Mouse (Mus musculus) MEL (cell line): ENCODE measurements around the gene Gm21970. TPM values are rescaled to one million over a fixed set of nuclear protein-coding genes. Genes with fewer than 3 reads are reported as not detected.
A peak's percentile ranks its signal among the peaks of the same experiment; 100 is the strongest.

Source experiments
- DNase-seq: peaks from one replicate; pipeline ENCODE4 v3.0.0; 2011; ENCODE audit warnings: low read depth, low spot score
- H3K27ac ChIP-seq: 2 replicates; pipeline ENCODE4 v1.5.1; 2012; ENCODE audit warnings: low read depth, mild to moderate bottlenecking, control low read depth, low read length, moderate library complexity; ENCODE audit not compliant: control insufficient read depth
- H3K27me3 ChIP-seq, 2 experiments: fragments of 150-350 bp in 1 of 2; sonication (generic) in 1 of 2; 2 replicates each; pipeline ENCODE4 v1.6.1; 2012; ENCODE audit warnings: low read length in 2 of 2, mild to moderate bottlenecking in 2 of 2, improper control_type of control experiment in 1 of 2, moderate library complexity in 1 of 2; ENCODE audit not compliant: insufficient read depth in 2 of 2, control insufficient read depth in 1 of 2
- H3K36me3 ChIP-seq, 2 experiments: 2 replicates each; pipeline ENCODE4 v1.6.1; 2012 to 2014; ENCODE audit warnings: low read length in 2 of 2, improper control_type of control experiment in 1 of 2, inconsistent platforms in 1 of 2, mild to moderate bottlenecking in 1 of 2; ENCODE audit not compliant: insufficient read depth in 2 of 2, control insufficient read depth in 1 of 2
- H3K4me1 ChIP-seq, 2 experiments: fragments of 150-350 bp in 1 of 2; sonication (generic) in 1 of 2; 2 replicates each; pipeline ENCODE4 v1.6.1; 2012; ENCODE audit warnings: low read length in 2 of 2, improper control_type of control experiment in 1 of 2, mild to moderate bottlenecking in 1 of 2; ENCODE audit not compliant: insufficient read depth in 2 of 2, control insufficient read depth in 1 of 2
- H3K4me3 ChIP-seq, 2 experiments: fragments of 150-350 bp in 1 of 2; sonication (generic) in 1 of 2; 2 replicates each; pipeline ENCODE4 v1.5.1; 2012; ENCODE audit warnings: low read depth in 2 of 2, low read length in 2 of 2, mild to moderate bottlenecking in 2 of 2, moderate library complexity in 2 of 2, control low read depth in 1 of 2, improper control_type of control experiment in 1 of 2; ENCODE audit not compliant: control insufficient read depth in 1 of 2, insufficient read depth in 1 of 2
- H3K79me2 ChIP-seq: 2 replicates; pipeline ENCODE4 v1.6.1; 2012; ENCODE audit warnings: mild to moderate bottlenecking, low read length, moderate library complexity; ENCODE audit not compliant: control insufficient read depth, poor library complexity, insufficient read depth
- H3K9ac ChIP-seq: 2 replicates; pipeline ENCODE4 v1.6.1; 2012; ENCODE audit warnings: low read depth, mild to moderate bottlenecking, control low read depth, low read length, moderate library complexity; ENCODE audit not compliant: control insufficient read depth, poor library complexity, severe bottlenecking
- H3K9me3 ChIP-seq: fragments of 150-350 bp; sonication (generic); replicated peaks from 2 replicates; pipeline ENCODE4 v1.6.1; 2012; ENCODE audit warnings: mild to moderate bottlenecking, low read length, improper control_type of control experiment, moderate library complexity; ENCODE audit not compliant: insufficient read depth
- CHD2 ChIP-seq: IDR thresholded peaks from 2 replicates; pipeline ENCODE4 v1.6.1; 2011; ENCODE audit warnings: low read length, improper control_type of control experiment
- CTCF ChIP-seq, 3 experiments: IDR thresholded peaks in 2 of 3; conservative IDR thresholded peaks in 1 of 3; 2 replicates each; pipeline ENCODE4 v1.5.1; 2011 to 2012; ENCODE audit warnings: low read length in 3 of 3, low read depth in 2 of 3, mild to moderate bottlenecking in 2 of 3, improper control_type of control experiment in 1 of 3, inconsistent platforms in 1 of 3, mixed read lengths in 1 of 3, moderate library complexity in 1 of 3; ENCODE audit not compliant: control insufficient read depth in 1 of 3, insufficient read depth in 1 of 3, poor library complexity in 1 of 3, severe bottlenecking in 1 of 3
- HCFC1 ChIP-seq: IDR thresholded peaks from 2 replicates; pipeline ENCODE4 v1.6.1; 2012; ENCODE audit warnings: low read depth, mild to moderate bottlenecking, inconsistent platforms, low read length, improper control_type of control experiment, moderate library complexity
- MAFK ChIP-seq: IDR thresholded peaks from 2 replicates; pipeline ENCODE4 v1.6.1; 2011; ENCODE audit warnings: low read depth, mild to moderate bottlenecking, low read length, improper control_type of control experiment, borderline replicate concordance
- MXI1 ChIP-seq: IDR thresholded peaks from 2 replicates; pipeline ENCODE4 v1.6.1; 2011; ENCODE audit warnings: mild to moderate bottlenecking, low read depth, low read length, improper control_type of control experiment
- MYC ChIP-seq: IDR thresholded peaks from 2 replicates; pipeline ENCODE4 v1.6.1; 2011; ENCODE audit warnings: low read depth, mild to moderate bottlenecking, low read length, improper control_type of control experiment, moderate library complexity
- POLR2A ChIP-seq, 2 experiments: IDR thresholded peaks; 2 replicates each; pipeline ENCODE4 v1.6.1; 2011 to 2012; ENCODE audit warnings: low read length in 2 of 2, mild to moderate bottlenecking in 2 of 2, control low read depth in 1 of 2, improper control_type of control experiment in 1 of 2, low read depth in 1 of 2, moderate library complexity in 1 of 2; ENCODE audit not compliant: control insufficient read depth in 1 of 2, insufficient read depth in 1 of 2, poor library complexity in 1 of 2
- POLR2AphosphoS5 ChIP-seq: IDR thresholded peaks from 2 replicates; pipeline ENCODE4 v1.6.1; 2012; ENCODE audit warnings: low read depth, borderline replicate concordance, mild to moderate bottlenecking, inconsistent platforms, low read length, moderate library complexity, mixed read lengths
- RCOR1 ChIP-seq: IDR thresholded peaks from 2 replicates; pipeline ENCODE4 v1.6.1; 2012; ENCODE audit warnings: low read depth, mild to moderate bottlenecking, inconsistent platforms, low read length, improper control_type of control experiment
- SIN3A ChIP-seq: IDR thresholded peaks from 2 replicates; pipeline ENCODE4 v1.6.1; 2012; ENCODE audit warnings: low read length, improper control_type of control experiment, inconsistent platforms
- SMC3 ChIP-seq: IDR thresholded peaks from 2 replicates; pipeline ENCODE4 v1.6.1; 2011; ENCODE audit warnings: low read depth, low read length, improper control_type of control experiment
- ZC3H11A ChIP-seq: IDR thresholded peaks from 2 replicates; pipeline ENCODE4 v1.6.1; 2012; ENCODE audit warnings: low read depth, mild to moderate bottlenecking, inconsistent platforms, low read length, improper control_type of control experiment
- ZKSCAN1 ChIP-seq: IDR thresholded peaks from 2 replicates; pipeline ENCODE4 v1.6.1; 2012; ENCODE audit warnings: low read depth, mild to moderate bottlenecking, inconsistent platforms, low read length, improper control_type of control experiment, moderate library complexity
- polyA plus RNA-seq, 2 experiments: library from polyadenylated mRNA; stranded (reverse) in 1 of 2; unstranded in 1 of 2; fragments of >175 nt in 1 of 2; fragments of >200 nt in 1 of 2; gene quantifications; 2 replicates each; pipeline versions ENCODE4 v1.2.1 to v1.2.4; 2012; ENCODE audit warnings: low replicate concordance in 2 of 2, low read depth in 1 of 2; ENCODE audit not compliant: insufficient read length in 2 of 2, insufficient read depth in 1 of 2, missing spikeins in 1 of 2
- total RNA-seq: library from RNA; depleted of rRNA; stranded (reverse); fragments of 300-350 nt; gene quantifications from 2 replicates; pipeline ENCODE4 v1.2.3, GENCODE M21; 2012

The Gm21970 gene
- total and polyA plus RNA-seq, 3 experiments: not detected

- H3K4me3 ChIP-seq: peak overlapping the region; percentile 82 to 91
- peaks cover 0 to 13% of the 10 kb centered on the region in 2 experiments; a peak in 2 of 4 replicates for H3K36me3 ChIP-seq
- peak; percentile 54 for DNase-seq
- H3K79me2 ChIP-seq: peaks cover 4% of the 10 kb centered on the region; the same call in 1 of the 2 replicates
- H3K9ac ChIP-seq: peak overlapping the region; percentile 86
- peak overlapping the region; percentile 42 for H3K27ac ChIP-seq
- peaks cover 6 to 13% of the 10 kb centered on the region in 2 experiments; a peak in 2 of 4 replicates for H3K4me1 ChIP-seq
- H3K9me3 ChIP-seq: no peaks in the 10 kb centered on the region
- TF ChIP-seq POLR2AphosphoS5 (no peak), RCOR1 (no peak), MXI1 (0 out of 2 replicates have a peak, but pooled peaks have one; percentile 5), ZC3H11A (no peak), MYC (0 out of 2 replicates have a peak, but pooled peaks have one; percentile 18), HCFC1 (no peak), MAFK (no peak), SIN3A (no peak), SMC3 (no peak), CHD2 (no peak), POLR2A (IDR thresholded peaks at IDR 0.05; ENCODE audit: control insufficient read depth in 1 of 2, insufficient read depth in 1 of 2, low read depth in 1 of 2, low read length in 2 of 2, poor library complexity in 1 of 2) (no peak), CTCF (IDR thresholded peaks at IDR 0.05 in 2 of 3, conservative IDR thresholded peaks at IDR 0.05 in 1 of 3; ENCODE audit: control insufficient read depth in 1 of 3, insufficient read depth in 1 of 3, low read depth in 2 of 3, low read length in 3 of 3, poor library complexity in 1 of 3, severe bottlenecking in 1 of 3) (peak in 1 of 3 experiments; percentile 22; a peak in 1 of 6 replicates)
- TF ChIP-seq, all 39 proteins: peak for 3
- H3K27me3 ChIP-seq: no peaks in the 10 kb centered on the region
These were observed 15.2 kb downstream of the Gm21970 start for GRCm38 (mm10) chr16:91406585-91407220.

DNA sequence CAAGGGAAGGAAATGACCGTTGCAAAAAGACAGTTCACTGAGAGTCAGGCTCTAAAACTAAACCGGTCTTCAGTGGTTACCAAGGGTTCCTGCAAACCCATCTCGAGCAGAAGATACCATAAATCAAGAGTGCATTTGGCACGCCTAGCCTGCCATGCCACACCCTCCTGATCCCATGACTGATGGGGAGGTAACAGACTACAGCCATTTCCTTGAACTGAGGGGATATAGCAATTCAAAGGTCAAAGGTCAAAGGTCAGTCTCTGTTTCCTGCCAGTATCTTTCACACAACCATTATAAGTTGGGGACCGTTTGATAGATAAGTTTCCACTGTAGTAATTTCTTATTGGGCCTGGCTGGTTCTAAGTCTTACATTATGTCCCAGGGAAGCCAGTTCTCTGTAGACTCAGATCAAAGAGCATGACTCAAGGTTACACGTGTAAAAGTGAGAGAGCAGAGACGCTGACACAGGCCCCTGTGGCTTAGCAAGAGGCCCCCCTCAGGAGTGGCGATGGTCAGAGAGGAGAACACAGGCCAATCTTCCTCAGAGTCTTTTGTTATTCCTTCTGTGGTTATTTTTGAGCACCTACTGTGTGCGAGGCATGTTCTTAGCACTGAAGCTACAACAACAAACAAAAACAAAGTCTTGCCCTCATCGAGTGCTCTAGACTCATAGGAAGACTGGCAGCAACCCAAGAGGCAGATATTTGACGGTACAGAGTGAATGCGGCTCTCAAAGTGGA is 21.8 kb downstream of the Gm21970 start:
- no peak overlapping the region for H3K9ac ChIP-seq
- H3K27me3 ChIP-seq: no peaks in the 10 kb centered on the region
- H3K9me3 ChIP-seq: no peaks in the 10 kb centered on the region
- peaks cover 4% of the 10 kb centered on the region in 2 experiments; a peak in 3 of 4 replicates for H3K36me3 ChIP-seq
- no peak for DNase-seq
- no peak for TF ChIP-seq CTCF (IDR thresholded peaks at IDR 0.05 in 2 of 3, conservative IDR thresholded peaks at IDR 0.05 in 1 of 3; ENCODE audit: control insufficient read depth in 1 of 3, insufficient read depth in 1 of 3, low read depth in 2 of 3, low read length in 3 of 3, poor library complexity in 1 of 3, severe bottlenecking in 1 of 3)
- TF ChIP-seq ZKSCAN1: 0 out of 2 replicates have a peak, but pooled peaks have one; percentile 30
- H3K4me1 ChIP-seq: peaks cover 5 to 6% of the 10 kb centered on the region in 2 experiments; a peak in 1 of 4 replicates
- H3K79me2 ChIP-seq: no peaks in the 10 kb centered on the region
- H3K27ac ChIP-seq: no peak overlapping the region
- H3K4me3 ChIP-seq: no peak overlapping the region
